Mouse (Mus musculus) bone marrow macrophage, adult 2 months (primary cell): Measurements from ENCODE around the gene Gm43191. TPM values are rescaled to one million over a fixed set of nuclear protein-coding genes. Genes with fewer than 3 reads are reported as not detected.

ENCODE experiments used
- H3K27ac ChIP-seq: 2 replicates; pipeline ENCODE4 v1.5.1; 2012; ENCODE audit warnings: low read depth, low read length; ENCODE audit not compliant: insufficient read depth
- H3K4me1 ChIP-seq: 2 replicates; pipeline ENCODE4 v1.6.1; 2012; ENCODE audit warnings: low read length; ENCODE audit not compliant: control insufficient read depth, insufficient read depth
- H3K4me3 ChIP-seq: 2 replicates; pipeline ENCODE4 v1.5.1; 2012; ENCODE audit warnings: mild to moderate bottlenecking, low read length, moderate library complexity; ENCODE audit not compliant: insufficient read depth
- CTCF ChIP-seq: IDR thresholded peaks from 2 replicates; pipeline ENCODE4 v1.5.1; 2012; ENCODE audit warnings: low read depth, mild to moderate bottlenecking, low read length, moderate library complexity
- POLR2A ChIP-seq: IDR thresholded peaks from 2 replicates; pipeline ENCODE4 v1.6.1; 2012; ENCODE audit warnings: mild to moderate bottlenecking, low read depth, low read length, borderline replicate concordance
- polyA plus RNA-seq: library from polyadenylated mRNA; stranded (reverse); fragments of >200 nt; gene quantifications from 2 replicates; pipeline ENCODE4 v1.2.4, GENCODE M21; 2012; ENCODE audit not compliant: missing spikeins, insufficient read depth, insufficient read length

Gm43191 gene
- polyA plus RNA-seq: not detected in 2 replicates

- H3K4me1 ChIP-seq: no peaks in the 10 kb centered on the region
- H3K4me3 ChIP-seq: no peak within 1 kb of the TSS
- TF ChIP-seq POLR2A (no peak), CTCF (no peak)
- no peak within 1 kb of the TSS for H3K27ac ChIP-seq
These were observed at the start of gene Gm43191 for GRCm38 (mm10) chr3:116681160-116681559. Gene Gm43191, minus strand, starts transcription at chr3:116681260.

GRCm38 (mm10) chr3:116729483-116730174, 48.6 kb upstream of the Gm43191 start:
- H3K4me1 ChIP-seq: peaks cover 2% of the 10 kb centered on the region; the same call in 1 of the 2 replicates
- H3K27ac ChIP-seq: no peak overlapping the region
- TF ChIP-seq POLR2A: no peak
- H3K4me3 ChIP-seq: no peak overlapping the region

GRCm38 (mm10) chr3:116726807-116727206, 45.7 kb upstream of the Gm43191 start:
- TF ChIP-seq CTCF (no peak), POLR2A (no peak)
- H3K4me1 ChIP-seq: peaks cover 2% of the 10 kb centered on the region; the same call in 1 of the 2 replicates
- no peak overlapping the region for H3K27ac ChIP-seq
- no peak overlapping the region for H3K4me3 ChIP-seq

GRCm38 (mm10) chr3:116723496-116724481, 42.7 kb upstream of the Gm43191 start:
- no peaks in the 10 kb centered on the region for H3K4me1 ChIP-seq
- TF ChIP-seq CTCF (no peak), POLR2A (no peak)
- H3K27ac ChIP-seq: no peak overlapping the region
- H3K4me3 ChIP-seq: no peak overlapping the region

- Histone ChIP-seq H3K4me3 (no peak overlapping the region), H3K27ac (no peak overlapping the region), H3K4me1 (no peaks in the 10 kb centered on the region)
- TF ChIP-seq POLR2A (no peak), CTCF (no peak)
These were observed 41.9 kb upstream of the Gm43191 start for GRCm38 (mm10) chr3:116722980-116723379.

GRCm38 (mm10) chr3:116718951-116719350, 37.9 kb upstream of the Gm43191 start:
- no peak for TF ChIP-seq POLR2A
- no peak for TF ChIP-seq CTCF
- H3K27ac ChIP-seq: no peak overlapping the region

GRCm38 (mm10) chr3:116713031-116713430, 32.0 kb upstream of the Gm43191 start:
- Histone ChIP-seq H3K27ac (no peak overlapping the region), H3K4me1 (peaks cover 14% of the 10 kb centered on the region), H3K4me3 (peak overlapping the region; percentile 97; the same call in 1 of the 2 replicates)
- TF ChIP-seq POLR2A (no peak), CTCF (no peak)

More at GRCm38 (mm10) chr3:116718951-116719350, 37.9 kb upstream of the Gm43191 start:
- no peak overlapping the region for H3K4me3 ChIP-seq
- H3K4me1 ChIP-seq: no peaks in the 10 kb centered on the region

- no peak for TF ChIP-seq CTCF
- no peak for TF ChIP-seq POLR2A
- H3K4me1 ChIP-seq: peaks cover 14% of the 10 kb centered on the region
- H3K4me3 ChIP-seq: peak within 1 kb of the TSS; percentile 97
- 0 out of 2 replicates have a peak within 1 kb of the TSS, but pooled peaks have one; percentile 19 for H3K27ac ChIP-seq
These were observed 31.4 kb upstream of the Gm43191 start, which contains the start of gene Slc35a3 for GRCm38 (mm10) chr3:116712436-116712881. Gene Slc35a3, minus strand, starts transcription at chr3:116712831.

GRCm38 (mm10) chr3:116711624-116712435, 30.8 kb upstream of the Gm43191 start:
- no peak for TF ChIP-seq CTCF
- peak; percentile 20; the same call in 1 of the 2 replicates for TF ChIP-seq POLR2A
- 0 out of 2 replicates have a peak overlapping the region, but pooled peaks have one; percentile 19 for H3K27ac ChIP-seq
- peak overlapping the region; percentile 97 for H3K4me3 ChIP-seq
- peaks cover 14% of the 10 kb centered on the region for H3K4me1 ChIP-seq
